Mouse (Mus musculus) MEL (cell line): ENCODE measurements around the gene Odf4. TPM values are rescaled to one million over a fixed set of nuclear protein-coding genes. Genes with fewer than 3 reads are reported as not detected.

Source experiments
- DNase-seq: peaks from one replicate; pipeline ENCODE4 v3.0.0; 2011; ENCODE audit warnings: low read depth, low spot score
- H3K27ac ChIP-seq: 2 replicates; pipeline ENCODE4 v1.5.1; 2012; ENCODE audit warnings: low read depth, mild to moderate bottlenecking, control low read depth, low read length, moderate library complexity; ENCODE audit not compliant: control insufficient read depth
- H3K27me3 ChIP-seq, 2 experiments: fragments of 150-350 bp in 1 of 2; sonication (generic) in 1 of 2; 2 replicates each; pipeline ENCODE4 v1.6.1; 2012; ENCODE audit warnings: low read length in 2 of 2, mild to moderate bottlenecking in 2 of 2, improper control_type of control experiment in 1 of 2, moderate library complexity in 1 of 2; ENCODE audit not compliant: insufficient read depth in 2 of 2, control insufficient read depth in 1 of 2
- H3K36me3 ChIP-seq, 2 experiments: 2 replicates each; pipeline ENCODE4 v1.6.1; 2012 to 2014; ENCODE audit warnings: low read length in 2 of 2, improper control_type of control experiment in 1 of 2, inconsistent platforms in 1 of 2, mild to moderate bottlenecking in 1 of 2; ENCODE audit not compliant: insufficient read depth in 2 of 2, control insufficient read depth in 1 of 2
- H3K4me1 ChIP-seq, 2 experiments: fragments of 150-350 bp in 1 of 2; sonication (generic) in 1 of 2; 2 replicates each; pipeline ENCODE4 v1.6.1; 2012; ENCODE audit warnings: low read length in 2 of 2, improper control_type of control experiment in 1 of 2, mild to moderate bottlenecking in 1 of 2; ENCODE audit not compliant: insufficient read depth in 2 of 2, control insufficient read depth in 1 of 2
- H3K4me3 ChIP-seq, 2 experiments: fragments of 150-350 bp in 1 of 2; sonication (generic) in 1 of 2; 2 replicates each; pipeline ENCODE4 v1.5.1; 2012; ENCODE audit warnings: low read depth in 2 of 2, low read length in 2 of 2, mild to moderate bottlenecking in 2 of 2, moderate library complexity in 2 of 2, control low read depth in 1 of 2, improper control_type of control experiment in 1 of 2; ENCODE audit not compliant: control insufficient read depth in 1 of 2, insufficient read depth in 1 of 2
- H3K79me2 ChIP-seq: 2 replicates; pipeline ENCODE4 v1.6.1; 2012; ENCODE audit warnings: mild to moderate bottlenecking, low read length, moderate library complexity; ENCODE audit not compliant: control insufficient read depth, poor library complexity, insufficient read depth
- H3K9ac ChIP-seq: 2 replicates; pipeline ENCODE4 v1.6.1; 2012; ENCODE audit warnings: low read depth, mild to moderate bottlenecking, control low read depth, low read length, moderate library complexity; ENCODE audit not compliant: control insufficient read depth, poor library complexity, severe bottlenecking
- H3K9me3 ChIP-seq: fragments of 150-350 bp; sonication (generic); replicated peaks from 2 replicates; pipeline ENCODE4 v1.6.1; 2012; ENCODE audit warnings: mild to moderate bottlenecking, low read length, improper control_type of control experiment, moderate library complexity; ENCODE audit not compliant: insufficient read depth
- BHLHE40 ChIP-seq: IDR thresholded peaks from 2 replicates; pipeline ENCODE4 v1.6.1; 2012; ENCODE audit warnings: low read depth, mild to moderate bottlenecking, inconsistent platforms, low read length, improper control_type of control experiment, borderline replicate concordance
- CHD1 ChIP-seq: IDR thresholded peaks from 2 replicates; pipeline ENCODE4 v1.6.1; 2012; ENCODE audit warnings: low read depth, mild to moderate bottlenecking, inconsistent platforms, low read length, improper control_type of control experiment
- CHD2 ChIP-seq: IDR thresholded peaks from 2 replicates; pipeline ENCODE4 v1.6.1; 2011; ENCODE audit warnings: low read length, improper control_type of control experiment
- E2F4 ChIP-seq: IDR thresholded peaks from 2 replicates; pipeline ENCODE4 v1.6.1; 2011; ENCODE audit warnings: low read depth, low read length, improper control_type of control experiment, borderline replicate concordance
- ELF1 ChIP-seq: IDR thresholded peaks from 2 replicates; pipeline ENCODE4 v1.6.1; 2014; ENCODE audit warnings: low read depth, mild to moderate bottlenecking, inconsistent platforms, low read length, improper control_type of control experiment, moderate library complexity
- EP300 ChIP-seq, 2 experiments: IDR thresholded peaks; 2 replicates each; pipeline ENCODE4 v1.6.1; 2011; ENCODE audit warnings: improper control_type of control experiment in 2 of 2, low read length in 2 of 2, low read depth in 1 of 2, mild to moderate bottlenecking in 1 of 2
- GABPA ChIP-seq: IDR thresholded peaks from 2 replicates; pipeline ENCODE4 v1.6.1; 2012; ENCODE audit warnings: low read depth, mild to moderate bottlenecking, inconsistent platforms, low read length, improper control_type of control experiment, moderate library complexity
- GATA1 ChIP-seq: IDR thresholded peaks from 2 replicates; pipeline ENCODE4 v1.6.1; 2011; ENCODE audit warnings: low read depth, low read length, improper control_type of control experiment
- HCFC1 ChIP-seq: IDR thresholded peaks from 2 replicates; pipeline ENCODE4 v1.6.1; 2012; ENCODE audit warnings: low read depth, mild to moderate bottlenecking, inconsistent platforms, low read length, improper control_type of control experiment, moderate library complexity
- JUND ChIP-seq: IDR thresholded peaks from 2 replicates; pipeline ENCODE4 v1.6.1; 2011; ENCODE audit warnings: low read depth, mild to moderate bottlenecking, improper control_type of control experiment, low read length
- KAT2A ChIP-seq: conservative IDR thresholded peaks from 2 replicates; pipeline ENCODE4 v1.6.1; 2012; ENCODE audit warnings: low read depth, low read length, improper control_type of control experiment, inconsistent platforms
- MXI1 ChIP-seq: IDR thresholded peaks from 2 replicates; pipeline ENCODE4 v1.6.1; 2011; ENCODE audit warnings: mild to moderate bottlenecking, low read depth, low read length, improper control_type of control experiment
- NELFE ChIP-seq: IDR thresholded peaks from 2 replicates; pipeline ENCODE4 v1.6.1; 2011; ENCODE audit warnings: low read depth, low read length, improper control_type of control experiment
- NRF1 ChIP-seq: IDR thresholded peaks from 2 replicates; pipeline ENCODE4 v1.6.1; 2014; ENCODE audit warnings: low read depth, mild to moderate bottlenecking, inconsistent platforms, low read length, improper control_type of control experiment, moderate library complexity; ENCODE audit not compliant: poor library complexity, insufficient read depth, severe bottlenecking
- POLR2AphosphoS2 ChIP-seq: IDR thresholded peaks from 2 replicates; pipeline ENCODE4 v1.6.1; 2011; ENCODE audit warnings: low read length, improper control_type of control experiment
- POLR2AphosphoS5 ChIP-seq: IDR thresholded peaks from 2 replicates; pipeline ENCODE4 v1.6.1; 2012; ENCODE audit warnings: low read depth, borderline replicate concordance, mild to moderate bottlenecking, inconsistent platforms, low read length, moderate library complexity, mixed read lengths
- RAD21 ChIP-seq: IDR thresholded peaks from 2 replicates; pipeline ENCODE4 v1.6.1; 2011; ENCODE audit warnings: mild to moderate bottlenecking, low read depth, low read length, improper control_type of control experiment
- RCOR1 ChIP-seq: IDR thresholded peaks from 2 replicates; pipeline ENCODE4 v1.6.1; 2012; ENCODE audit warnings: low read depth, mild to moderate bottlenecking, inconsistent platforms, low read length, improper control_type of control experiment
- SIN3A ChIP-seq: IDR thresholded peaks from 2 replicates; pipeline ENCODE4 v1.6.1; 2012; ENCODE audit warnings: low read length, improper control_type of control experiment, inconsistent platforms
- TAL1 ChIP-seq: IDR thresholded peaks from 2 replicates; pipeline ENCODE4 v1.6.1; 2012; ENCODE audit warnings: mild to moderate bottlenecking, inconsistent platforms, low read length, moderate library complexity, mixed read lengths
- TBP ChIP-seq: IDR thresholded peaks from 2 replicates; pipeline ENCODE4 v1.8.0; 2011; ENCODE audit warnings: low read depth, low read length, improper control_type of control experiment
- TCF12 ChIP-seq: IDR thresholded peaks from 2 replicates; pipeline ENCODE4 v1.6.1; 2014; ENCODE audit warnings: low read depth, mild to moderate bottlenecking, inconsistent platforms, low read length, improper control_type of control experiment, moderate library complexity
- UBTF ChIP-seq: IDR thresholded peaks from 2 replicates; pipeline ENCODE4 v1.6.1; 2012; ENCODE audit warnings: low read depth, mild to moderate bottlenecking, inconsistent platforms, low read length, improper control_type of control experiment, moderate library complexity, borderline replicate concordance; ENCODE audit not compliant: insufficient read depth
- USF1 ChIP-seq: IDR thresholded peaks from 2 replicates; pipeline ENCODE4 v1.6.1; 2014; ENCODE audit warnings: low read depth, mild to moderate bottlenecking, inconsistent platforms, low read length, improper control_type of control experiment, moderate library complexity
- USF2 ChIP-seq, 2 experiments: IDR thresholded peaks; 2 replicates each; pipeline ENCODE4 v1.6.1; 2011 to 2012; ENCODE audit warnings: improper control_type of control experiment in 2 of 2, low read length in 2 of 2, borderline replicate concordance in 1 of 2, inconsistent platforms in 1 of 2, low read depth in 1 of 2, mild to moderate bottlenecking in 1 of 2; ENCODE audit not compliant: insufficient read depth in 1 of 2
- polyA plus RNA-seq, 2 experiments: library from polyadenylated mRNA; stranded (reverse) in 1 of 2; unstranded in 1 of 2; fragments of >175 nt in 1 of 2; fragments of >200 nt in 1 of 2; gene quantifications; 2 replicates each; pipeline versions ENCODE4 v1.2.1 to v1.2.4; 2012; ENCODE audit warnings: low replicate concordance in 2 of 2, low read depth in 1 of 2; ENCODE audit not compliant: insufficient read length in 2 of 2, insufficient read depth in 1 of 2, missing spikeins in 1 of 2
- total RNA-seq: library from RNA; depleted of rRNA; stranded (reverse); fragments of 300-350 nt; gene quantifications from 2 replicates; pipeline ENCODE4 v1.2.3, GENCODE M21; 2012

Gene Odf4
- total and polyA plus RNA-seq, 3 experiments = not detected

GRCm38 (mm10) chr11:68946806-68947440 lies 20.0 kb upstream of the Odf4 start:
- peaks cover 3 to 5% of the 10 kb centered on the region in 2 experiments for H3K27me3 ChIP-seq
- peak overlapping the region; percentile 43 for H3K9ac ChIP-seq
- no peaks in the 10 kb centered on the region for H3K79me2 ChIP-seq
- TF ChIP-seq UBTF (no peak), TAL1 (no peak), BHLHE40 (no peak), GABPA (no peak), USF2 (IDR thresholded peaks at IDR 0.05; ENCODE audit: borderline replicate concordance in 1 of 2, insufficient read depth in 1 of 2, low read depth in 1 of 2, low read length in 2 of 2) (no peak), RCOR1 (no peak), CHD2 (no peak), TBP (no peak)
- no peaks in the 10 kb centered on the region for H3K9me3 ChIP-seq
- DNase-seq = peak; percentile 59
- peak overlapping the region in 1 of 2 experiments; percentile 40; a peak in 2 of 4 replicates for H3K4me3 ChIP-seq
- no peak overlapping the region for H3K27ac ChIP-seq
- H3K4me1 ChIP-seq = peaks cover 0 to 4% of the 10 kb centered on the region in 2 experiments; a peak in 2 of 4 replicates
- H3K36me3 ChIP-seq = no peaks in the 10 kb centered on the region; a peak in 1 of 4 replicates

- no peaks in the 10 kb centered on the region for H3K79me2 ChIP-seq
- H3K27me3 ChIP-seq = peaks cover 1 to 2% of the 10 kb centered on the region in 2 experiments
- no peaks in the 10 kb centered on the region; a peak in 1 of 4 replicates for H3K36me3 ChIP-seq
- no peak overlapping the region for H3K4me3 ChIP-seq
- TF ChIP-seq CHD1 (no peak), JUND (no peak), RAD21 (no peak), POLR2AphosphoS2 (no peak), UBTF (no peak), EP300 (IDR thresholded peaks at IDR 0.05; ENCODE audit: low read depth in 1 of 2, low read length in 2 of 2) (no peak), MXI1 (no peak)
- no peak overlapping the region for H3K27ac ChIP-seq
- peaks cover 0 to 4% of the 10 kb centered on the region in 2 experiments; a peak in 2 of 4 replicates for H3K4me1 ChIP-seq
- no peak for DNase-seq
- H3K9ac ChIP-seq = no peak overlapping the region
- no peaks in the 10 kb centered on the region for H3K9me3 ChIP-seq
Observed at GRCm38 (mm10) chr11:68946001-68946400, 19.1 kb upstream of the Odf4 start.

- no peaks in the 10 kb centered on the region for H3K9me3 ChIP-seq
- H3K4me3 ChIP-seq = no peak overlapping the region
- no peak overlapping the region for H3K9ac ChIP-seq
- no peaks in the 10 kb centered on the region for H3K79me2 ChIP-seq
- H3K36me3 ChIP-seq = peaks cover 0 to 4% of the 10 kb centered on the region in 2 experiments; a peak in 1 of 4 replicates
- no peak overlapping the region for H3K27ac ChIP-seq
- peaks cover 0 to 1% of the 10 kb centered on the region in 2 experiments; a peak in 3 of 4 replicates for H3K27me3 ChIP-seq
- peaks cover 0 to 9% of the 10 kb centered on the region in 2 experiments; a peak in 2 of 4 replicates for H3K4me1 ChIP-seq
- DNase-seq = no peak
- TF ChIP-seq EP300 (IDR thresholded peaks at IDR 0.05; ENCODE audit: low read depth in 1 of 2, low read length in 2 of 2) = no peak
- no peak for TF ChIP-seq NELFE
- TF ChIP-seq GATA1 = no peak
- no peak for TF ChIP-seq ELF1
- TF ChIP-seq TCF12 = no peak
- TF ChIP-seq HCFC1 = no peak
- no peak for TF ChIP-seq UBTF
- no peak for TF ChIP-seq NRF1
- no peak for TF ChIP-seq RCOR1
- no peak for TF ChIP-seq SIN3A
- no peak for TF ChIP-seq KAT2A
- TF ChIP-seq USF1 = no peak
- no peak for TF ChIP-seq POLR2AphosphoS5
- no peak for TF ChIP-seq E2F4
Observed at GRCm38 (mm10) chr11:68945245-68945644, 18.4 kb upstream of the Odf4 start.
